Mouse (Mus musculus) heart, postnatal 25 days (tissue): ENCODE data around the gene Pnpla5. TPM values are rescaled to one million over a fixed set of nuclear protein-coding genes. Genes with fewer than 3 reads are reported as not detected.

Experiments used
- DNase-seq: peaks from one replicate; pipeline ENCODE4 v3.0.0; 2022; ENCODE audit warnings: low spot score
- intact Hi-C: fragments of 180-260 bp; cut with DNase I; formaldehyde crosslinking; loops from one replicate; pipeline ENCODE4 v1.15.1; 2025
- microRNA-seq: library from miRNA; unstranded; fragments of <30 nt; microRNA quantifications from one replicate; pipeline ENCODE4 v1.2.0, GENCODE M21; 2022
- total RNA-seq, 2 experiments: library from RNA; stranded (reverse); gene quantifications; 2 replicates each; pipeline ENCODE4 v1.2.3; 2021

Gene Pnpla5
- total RNA-seq, 2 experiments from 2014 or later, result not detected

GRCm38 (mm10) chr15:84073911-84074704, 48.9 kb downstream of the Pnpla5 start:
- no peak for DNase-seq
- intact Hi-C loops, result loop anchor here (1.0 to 5.0 kb wide), 3 partner anchors 93 to 557 kb away; partner anchors contain the start of gene Pnpla3

GRCm38 (mm10) chr15:84073058-84073457, 49.9 kb downstream of the Pnpla5 start:
- intact Hi-C loops, result loop anchor here (5.0 kb wide), 1 partner anchor 94 kb away; the partner anchor contains the start of gene Pnpla3
- no peak for DNase-seq

DNA sequence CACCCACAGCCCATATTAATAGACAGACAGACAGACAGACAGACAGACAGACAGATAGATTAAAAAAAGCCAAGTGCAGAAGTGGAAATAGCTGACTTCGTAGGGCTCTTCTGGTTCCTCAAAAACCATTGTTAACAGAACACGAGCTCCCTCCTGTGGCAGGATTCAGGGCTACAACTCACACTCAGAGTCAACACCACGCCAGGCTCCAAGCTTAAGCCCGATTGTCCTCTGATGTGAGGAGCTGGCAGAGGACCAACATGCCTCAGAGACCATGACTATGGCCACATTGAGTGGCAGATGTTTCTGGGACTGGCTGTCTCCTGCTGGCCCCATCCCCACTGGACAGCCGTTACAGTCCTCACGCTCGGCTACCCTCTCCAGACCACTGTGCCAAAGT, 50.7 kb downstream of the Pnpla5 start:
- DNase-seq, result no peak
- intact Hi-C loops, result loop anchor here (5.0 kb wide), 1 partner anchor 95 kb away; the partner anchor contains the start of gene Pnpla3

DNA sequence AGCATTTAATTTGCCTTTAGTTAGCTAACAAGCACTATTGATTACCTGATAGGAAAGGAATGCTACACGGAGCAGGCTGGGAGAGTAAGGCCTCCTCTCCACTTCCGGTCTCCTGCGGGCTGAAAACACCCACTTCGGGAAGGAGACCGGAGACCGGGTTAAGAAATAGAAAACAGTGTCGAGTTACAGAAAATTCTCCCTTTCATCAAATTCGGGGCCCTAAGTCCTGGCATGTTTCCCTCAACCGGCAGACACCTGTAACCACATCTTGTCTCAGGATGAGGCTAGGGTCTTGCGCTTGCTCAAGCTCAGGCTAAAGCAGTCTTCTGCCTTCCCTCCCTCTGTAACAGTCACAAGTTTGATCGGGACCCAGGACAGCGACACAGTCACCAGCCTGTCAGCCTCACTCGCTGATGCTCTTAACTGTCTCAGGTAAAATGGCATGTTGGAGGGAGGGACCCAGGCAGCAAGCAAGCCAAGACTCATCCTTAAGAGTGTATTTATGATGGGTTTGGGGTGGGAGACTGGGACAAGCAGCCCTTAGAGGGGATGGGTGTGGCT, 52.8 kb downstream of the Pnpla5 start:
- DNase-seq, result no peak
- intact Hi-C loops, result loop anchor here (5.0 kb wide), 1 partner anchor 97 kb away; the partner anchor contains the start of gene Pnpla3

DNA sequence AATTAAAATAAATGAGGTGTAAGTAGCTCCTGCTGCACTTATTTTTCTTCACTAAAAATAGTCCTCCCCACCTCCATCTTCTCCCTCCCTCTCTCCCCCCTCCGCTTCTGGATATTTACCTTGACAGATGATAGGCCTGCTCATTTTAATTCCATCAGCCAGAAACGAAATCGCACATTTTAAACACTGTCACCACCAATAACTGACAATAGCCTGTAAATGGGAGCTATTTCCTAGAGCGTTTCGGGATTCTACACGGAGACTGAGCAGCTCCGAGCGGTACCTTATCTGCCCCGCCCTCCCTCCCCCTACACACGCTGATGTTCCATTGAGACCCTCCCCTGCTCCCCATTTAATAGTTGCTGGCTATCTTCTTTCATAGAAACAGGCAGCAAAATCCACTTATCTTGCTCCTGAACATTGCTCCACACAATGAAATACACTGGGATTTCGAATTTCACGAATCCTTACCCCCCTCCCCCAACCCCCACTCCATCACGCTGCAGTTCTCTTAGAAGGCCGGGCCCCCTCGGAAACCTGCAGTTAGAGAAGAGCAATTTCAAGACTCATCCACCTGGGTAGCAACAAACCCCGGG, 53.4 kb downstream of the Pnpla5 start:
- intact Hi-C loops, result loop anchor here (5.0 to 10.0 kb wide), 2 partner anchors 98 to 435 kb away; partner anchors contain the start of gene Pnpla3
- no peak for DNase-seq

DNA sequence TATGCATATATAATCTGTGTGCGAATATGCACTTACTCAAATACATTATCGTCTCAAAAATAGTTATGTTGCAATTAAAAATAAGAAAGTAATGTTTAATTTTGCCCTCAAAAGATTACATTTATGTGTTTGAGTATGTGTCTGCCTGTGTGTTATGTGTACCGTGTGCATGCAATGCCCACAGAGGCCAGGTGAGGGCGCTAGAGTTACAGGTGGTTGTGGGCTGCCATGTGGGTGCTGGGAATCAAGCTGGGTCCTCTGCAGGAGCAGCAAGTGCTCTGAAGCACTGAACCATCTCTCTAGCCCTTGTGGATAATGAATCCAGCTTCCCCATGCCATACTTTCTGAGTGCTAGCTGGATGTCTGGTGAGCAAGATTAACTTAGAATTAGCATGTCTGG, 57.3 kb downstream of the Pnpla5 start:
- intact Hi-C loops, result loop anchor here (10.0 kb wide), 1 partner anchor 431 kb away; no protein-coding TSS in a partner anchor
- no peak for DNase-seq

DNA sequence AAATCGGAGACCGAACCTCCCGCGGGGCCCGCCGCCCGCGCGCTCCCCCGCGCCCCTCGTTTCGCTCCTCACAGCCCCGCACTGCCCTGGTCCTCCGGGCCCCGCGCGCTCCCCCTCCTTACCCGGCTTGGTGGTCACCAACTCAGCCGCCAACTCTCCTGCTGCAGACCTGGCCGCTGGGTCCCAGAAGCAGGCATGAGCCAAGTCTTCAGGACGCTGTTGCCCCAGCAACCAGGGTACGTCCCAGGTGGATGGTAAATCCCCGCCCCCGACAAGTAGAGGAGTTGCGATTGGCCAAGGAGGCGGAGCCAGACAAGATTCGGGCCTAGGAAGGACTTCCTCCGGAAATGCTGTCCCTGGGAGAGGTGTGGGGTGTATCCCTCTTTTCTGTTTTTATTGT, 57.8 kb downstream of the Pnpla5 start, which contains the start of gene Efcab6:
TSS of gene Efcab6 (minus strand) at position 240 of the 400 bp plus-strand sequence.
- no peak for DNase-seq
- intact Hi-C loops, result loop anchor here (10.0 kb wide), 1 partner anchor 430 kb away; no protein-coding TSS in a partner anchor

Small RNA genes within 50 kb of the gene (microRNA-seq; reads per million reads assigned to microRNA genes)
- gene Mir6392, result 0.83 reads per million

Other genes starting within 250 kb of the Pnpla5 start
- not detected for gene Efcab6, start 57.8 kb downstream of the Pnpla5 start, total RNA-seq
- gene Sult4a1, start 17.4 kb downstream of the Pnpla5 start, total RNA-seq, result not detected
- gene Pnpla3, start 44.7 kb upstream of the Pnpla5 start, total RNA-seq, result 1 to 10 TPM; 4.2 to 6.4 TPM
- 100 to 1,000 TPM; 264 to 267 TPM for gene Samm50, start 69.1 kb upstream of the Pnpla5 start, total RNA-seq
- gene Parvb, start 108.9 kb upstream of the Pnpla5 start, total RNA-seq, result 100 to 1,000 TPM; 147 to 154 TPM
- 1 to 10 TPM; 1.3 to 1.4 TPM for gene Parvg, start 200.9 kb upstream of the Pnpla5 start, total RNA-seq